Mouse (Mus musculus) heart, postnatal 0 days (tissue): ENCODE data around the gene Fndc4. TPM values are rescaled to one million over a fixed set of nuclear protein-coding genes. Genes with fewer than 3 reads are reported as not detected.
A peak's percentile ranks its signal among the peaks of the same experiment; 100 is the strongest.

Source experiments
- ATAC-seq: fragments of 200-750 bp; cut with Nextera tagmentation; 2 replicates; pipeline ENCODE4 v1.8.0; 2017; ENCODE audit warnings: low read depth, moderate number of reproducible peaks, moderate library complexity; ENCODE audit not compliant: insufficient read depth
- DNase-seq: peaks from one replicate; pipeline ENCODE4 v3.0.0-alpha.2; 2016; ENCODE audit warnings: low spot score
- H3K27ac ChIP-seq: fragments of 300-500 bp; sonication (generic); 2 replicates; pipeline ENCODE4 v1.5.1; 2014; ENCODE audit warnings: low read depth, mild to moderate bottlenecking
- H3K27me3 ChIP-seq: fragments of 300-500 bp; sonication (generic); 2 replicates; pipeline ENCODE4 v1.6.1; 2014; ENCODE audit warnings: low read length, mixed read lengths; ENCODE audit not compliant: control insufficient read depth, insufficient read depth
- H3K36me3 ChIP-seq: fragments of 300-500 bp; sonication (generic); replicated peaks from 2 replicates; pipeline ENCODE4 v1.6.1; 2014; ENCODE audit warnings: low read length, mixed read lengths; ENCODE audit not compliant: control insufficient read depth, insufficient read depth
- H3K4me1 ChIP-seq: fragments of 300-500 bp; sonication (generic); 2 replicates; pipeline ENCODE4 v1.6.1; 2014; ENCODE audit warnings: antibody characterized with exemption; ENCODE audit not compliant: control insufficient read depth, insufficient read depth
- H3K4me2 ChIP-seq: fragments of 300-500 bp; sonication (generic); 2 replicates; pipeline ENCODE4 v1.6.1; 2014; ENCODE audit warnings: low read depth, mild to moderate bottlenecking, low read length, moderate library complexity
- H3K4me3 ChIP-seq: fragments of 300-500 bp; sonication (generic); 2 replicates; pipeline ENCODE4 v1.5.1; 2014; ENCODE audit warnings: low read depth, low read length
- H3K9ac ChIP-seq: fragments of 300-500 bp; sonication (generic); replicated peaks from 2 replicates; pipeline ENCODE4 v1.6.1; 2014; ENCODE audit warnings: low read depth, low read length, mixed read lengths
- H3K9me3 ChIP-seq: fragments of 300-500 bp; sonication (generic); replicated peaks from 2 replicates; pipeline ENCODE4 v1.6.1; 2016; ENCODE audit warnings: low read length; ENCODE audit not compliant: control insufficient read depth
- CTCF ChIP-seq: IDR thresholded peaks from 2 replicates; pipeline ENCODE4 v1.5.1; 2016; ENCODE audit warnings: antibody characterized with exemption, control low read depth, low read depth
- EP300 ChIP-seq: IDR thresholded peaks from 2 replicates; pipeline ENCODE4 v1.6.1; 2016; ENCODE audit warnings: antibody characterized with exemption, low read depth
- WGBS: fragments of 180-500 bp; shearing (Covaris S2); extraction: QIAGEN DNeasy Blood & Tissue Kit; methylation state at CpG from one replicate; pipeline ENCODE4 v1.1.7; 2014; 5-methylcytosine and 5-hydroxymethylcytosine counted together
- polyA plus RNA-seq: library from polyadenylated mRNA; unstranded; fragments of >200 nt; fragmentation: Nextera tagmentation; extraction: Ambion mirVana; gene quantifications from 2 replicates; pipeline ENCODE4 v1.2.1, GENCODE M21; 2015
- total RNA-seq: library from RNA; depleted of rRNA; stranded (reverse); fragments of >200 nt; gene quantifications from 2 replicates; pipeline ENCODE4 v1.2.3, GENCODE M21; 2014; ENCODE audit warnings: low replicate concordance

The Fndc4 gene
- total and polyA plus RNA-seq, 2 experiments from 2014 or later: 5.4 to 21.2 TPM

- Histone ChIP-seq H3K36me3 (no peaks in the 10 kb centered on the region), H3K9me3 (no peaks in the 10 kb centered on the region), H3K27me3 (no peaks in the 10 kb centered on the region), H3K4me3 (no peak overlapping the region), H3K4me1 (no peaks in the 10 kb centered on the region), H3K4me2 (no peak overlapping the region), H3K27ac (no peak overlapping the region), H3K9ac (no peak overlapping the region)
- no peak for TF ChIP-seq CTCF
- no peak for TF ChIP-seq EP300
- ATAC-seq (no peak), DNase-seq (no peak)
- 77% methylated on average over 6 of the region's 6 CpGs for WGBS
Observed at GRCm38 (mm10) chr5:31303093-31303492, 7.2 kb upstream of the Fndc4 start.

- no peak for TF ChIP-seq EP300
- TF ChIP-seq CTCF: no peak
- Histone ChIP-seq H3K4me2 (no peak overlapping the region), H3K4me1 (no peaks in the 10 kb centered on the region), H3K27me3 (no peaks in the 10 kb centered on the region), H3K4me3 (no peak overlapping the region), H3K27ac (no peak overlapping the region), H3K9me3 (no peaks in the 10 kb centered on the region), H3K36me3 (no peaks in the 10 kb centered on the region), H3K9ac (no peak overlapping the region)
- DNase-seq: no peak
- 57% methylated on average over 7 of the region's 8 CpGs for WGBS
- ATAC-seq: no peak
Observed at GRCm38 (mm10) chr5:31301866-31302265, 6.0 kb upstream of the Fndc4 start.

- no peak overlapping the region for H3K4me3 ChIP-seq
- DNase-seq (no peak), ATAC-seq (no peak)
- WGBS: 51% methylated on average over 2 of the region's 2 CpGs
- H3K4me1 ChIP-seq: no peaks in the 10 kb centered on the region
- H3K9me3 ChIP-seq: no peaks in the 10 kb centered on the region
- H3K4me2 ChIP-seq: no peak overlapping the region
- H3K27me3 ChIP-seq: no peaks in the 10 kb centered on the region
- no peaks in the 10 kb centered on the region for H3K36me3 ChIP-seq
- H3K27ac ChIP-seq: no peak overlapping the region
- TF ChIP-seq EP300: no peak
- TF ChIP-seq CTCF: no peak
- no peak overlapping the region for H3K9ac ChIP-seq
Observed at GRCm38 (mm10) chr5:31298486-31298885, 2.6 kb upstream of the Fndc4 start.

GRCm38 (mm10) chr5:31297981-31298380, 2.1 kb upstream of the Fndc4 start:
- 70% methylated on average over 3 of the region's 3 CpGs for WGBS
- Histone ChIP-seq H3K4me3 (no peak overlapping the region), H3K9ac (no peak overlapping the region), H3K27me3 (no peaks in the 10 kb centered on the region), H3K4me2 (no peak overlapping the region), H3K4me1 (no peaks in the 10 kb centered on the region), H3K9me3 (no peaks in the 10 kb centered on the region), H3K27ac (no peak overlapping the region), H3K36me3 (no peaks in the 10 kb centered on the region)
- ATAC-seq (no peak), DNase-seq (no peak)
- TF ChIP-seq EP300: no peak
- TF ChIP-seq CTCF: no peak

GRCm38 (mm10) chr5:31297047-31297757, 1.3 kb upstream of the Fndc4 start, which contains the start of gene Gckr:
TSS of gene Gckr (plus strand) at chr5:31297443.
- H3K27me3 ChIP-seq: no peaks in the 10 kb centered on the region
- no peak for TF ChIP-seq EP300
- TF ChIP-seq CTCF: no peak
- DNase-seq (no peak), ATAC-seq (no peak)
- no peaks in the 10 kb centered on the region for H3K4me1 ChIP-seq
- no peaks in the 10 kb centered on the region for H3K36me3 ChIP-seq
- H3K4me3 ChIP-seq: no peak within 1 kb of the TSS
- H3K9me3 ChIP-seq: no peaks in the 10 kb centered on the region
- H3K4me2 ChIP-seq: peak within 1 kb of the TSS; percentile 100; the same call in 1 of the 2 replicates
- 34% methylated on average over 13 of the region's 13 CpGs for WGBS
- H3K27ac ChIP-seq: no peak within 1 kb of the TSS
- no peak within 1 kb of the TSS for H3K9ac ChIP-seq
